Mouse (Mus musculus) midbrain, postnatal 0 days (tissue): ENCODE results near the gene Ankrd55. TPM values are rescaled to one million over a fixed set of nuclear protein-coding genes. Genes with fewer than 3 reads are reported as not detected.
A peak's percentile ranks its signal among the peaks of the same experiment; 100 is the strongest.

Experiments
- ATAC-seq: fragments of 200-750 bp; cut with Nextera tagmentation; 2 replicates; pipeline ENCODE4 v1.8.0; 2017; ENCODE audit warnings: moderate number of reproducible peaks, mild to moderate bottlenecking, moderate TSS enrichment, moderate library complexity; ENCODE audit not compliant: low FRiP score
- DNase-seq: peaks from one replicate; pipeline ENCODE4 v3.0.0-alpha.2; 2015; ENCODE audit warnings: low spot score
- H3K27ac ChIP-seq: fragments of 300-500 bp; sonication (generic); 2 replicates; pipeline ENCODE4 v1.5.1; 2014; ENCODE audit warnings: low read depth, mild to moderate bottlenecking, low read length, mixed read lengths
- H3K27me3 ChIP-seq: fragments of 300-500 bp; sonication (generic); 2 replicates; pipeline ENCODE4 v1.6.1; 2014; ENCODE audit warnings: low read length, control low read depth, mixed read lengths; ENCODE audit not compliant: insufficient read depth
- H3K36me3 ChIP-seq: fragments of 300-500 bp; sonication (generic); 2 replicates; pipeline ENCODE4 v1.6.1; 2014; ENCODE audit warnings: low read length, control low read depth, mixed read lengths; ENCODE audit not compliant: insufficient read depth
- H3K4me1 ChIP-seq: fragments of 300-500 bp; sonication (generic); 2 replicates; pipeline ENCODE4 v1.6.1; 2014; ENCODE audit warnings: mild to moderate bottlenecking, control low read depth, antibody characterized with exemption, low read length, mixed read lengths; ENCODE audit not compliant: insufficient read depth
- H3K4me2 ChIP-seq: fragments of 300-500 bp; sonication (generic); 2 replicates; pipeline ENCODE4 v1.6.1; 2014; ENCODE audit warnings: low read depth, mild to moderate bottlenecking, low read length, mixed read lengths; ENCODE audit not compliant: poor library complexity, severe bottlenecking
- H3K4me3 ChIP-seq: fragments of 300-500 bp; sonication (generic); 2 replicates; pipeline ENCODE4 v1.5.1; 2014; ENCODE audit warnings: low read depth, mild to moderate bottlenecking, low read length, moderate library complexity
- H3K9ac ChIP-seq: fragments of 300-500 bp; sonication (generic); replicated peaks from 2 replicates; pipeline ENCODE4 v1.6.1; 2014; ENCODE audit warnings: mild to moderate bottlenecking, low read length, moderate library complexity, mixed read lengths; ENCODE audit not compliant: poor library complexity, severe bottlenecking
- H3K9me3 ChIP-seq: fragments of 300-500 bp; sonication (generic); 2 replicates; pipeline ENCODE4 v1.6.1; 2016; ENCODE audit warnings: low read length, control low read depth
- CTCF ChIP-seq: IDR thresholded peaks from 2 replicates; pipeline ENCODE4 v1.5.1; 2016; ENCODE audit warnings: antibody characterized with exemption, mild to moderate bottlenecking
- WGBS: fragments of 180-500 bp; shearing (Covaris S2); extraction: QIAGEN DNeasy Blood & Tissue Kit; methylation state at CpG from one replicate; pipeline ENCODE4 v1.1.7; 2014; 5-methylcytosine and 5-hydroxymethylcytosine counted together
- polyA plus RNA-seq: library from polyadenylated mRNA; unstranded; fragments of >200 nt; fragmentation: Nextera tagmentation; extraction: Ambion mirVana; gene quantifications from 2 replicates; pipeline ENCODE4 v1.2.1, GENCODE M21; 2015
- total RNA-seq: library from RNA; depleted of rRNA; stranded (reverse); fragments of >200 nt; gene quantifications from 2 replicates; pipeline ENCODE4 v1.2.3, GENCODE M21; 2014; rRNA removed

Gene Ankrd55
- total RNA-seq (21.2 and 24.4 TPM in 2 replicates), polyA plus RNA-seq (10.2 and 11.7 TPM in 2 replicates)

DNA sequence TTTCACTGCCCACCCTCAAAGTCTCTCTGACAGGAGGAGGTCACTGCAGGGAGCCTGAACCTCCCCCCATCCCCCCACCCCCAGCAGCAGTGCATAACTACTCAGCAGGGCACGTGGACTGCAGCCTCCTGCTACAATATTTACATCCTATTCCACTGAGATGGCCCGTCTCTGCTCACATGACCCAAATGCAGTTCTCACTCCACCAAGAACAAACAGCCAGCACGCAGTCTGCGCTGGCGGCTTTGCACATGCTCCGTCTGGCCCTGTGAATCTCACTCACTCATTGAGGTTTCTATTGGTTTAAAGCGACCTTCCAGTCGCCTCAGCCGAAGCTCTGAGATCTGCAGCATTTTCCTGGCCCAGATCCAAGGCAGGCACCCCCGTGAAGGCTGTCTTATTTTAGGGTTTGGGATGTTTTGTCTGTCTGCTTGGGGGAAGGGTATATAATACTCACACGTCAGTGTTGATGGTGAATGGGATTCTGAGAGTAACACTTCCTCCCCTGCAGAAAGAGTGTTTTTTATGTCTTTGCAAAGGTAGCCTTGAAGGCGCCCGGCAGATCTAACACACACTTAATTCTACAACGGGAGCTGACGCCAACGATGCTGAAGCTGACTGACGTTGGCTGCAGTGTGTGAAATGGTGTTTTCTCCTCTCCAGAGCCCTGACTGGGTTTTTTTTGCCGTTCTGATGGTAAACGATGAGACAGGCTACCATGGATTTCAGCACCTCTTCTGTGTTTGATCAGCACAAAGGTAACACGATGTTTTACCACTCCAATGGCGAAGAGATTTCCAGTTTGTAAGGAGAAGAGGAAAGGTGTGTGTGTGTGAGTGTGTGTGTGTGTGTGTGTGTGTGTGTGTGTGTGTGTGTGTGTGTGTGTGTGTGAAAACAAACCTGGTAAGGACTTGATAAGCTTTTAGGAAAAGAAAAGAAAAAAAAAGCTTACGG, at the start of gene Ankrd55:
Gene Ankrd55 (plus strand): TSS at position 227 of the 954 bp plus-strand sequence.
- 12% methylated on average over 22 of the region's 22 CpGs for WGBS
- Histone ChIP-seq H3K27ac (peak within 1 kb of the TSS; percentile 87), H3K27me3 (no peaks in the 10 kb centered on the region)

DNA sequence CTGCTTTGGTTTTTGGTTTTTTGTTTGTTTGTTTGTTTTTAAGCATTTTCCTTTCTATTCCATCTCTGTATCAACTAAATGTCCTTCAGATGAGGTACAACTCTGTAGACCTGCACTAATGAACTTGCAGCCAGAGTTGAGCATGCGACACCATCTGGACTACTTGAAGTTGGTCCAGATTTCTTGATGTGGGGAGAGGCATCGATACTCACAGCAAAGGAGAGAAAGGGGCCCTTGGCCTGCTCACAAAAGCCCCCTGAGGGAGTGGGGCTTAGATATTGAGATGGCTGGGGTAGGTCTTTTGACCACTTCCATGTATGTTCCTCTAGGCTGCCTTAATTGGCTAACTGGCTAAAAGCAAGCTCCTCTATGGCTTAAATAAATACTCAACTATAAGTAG, 49.0 kb upstream of the Ankrd55 start:
- 92% methylated on average over 2 of the region's 2 CpGs for WGBS
- Histone ChIP-seq H3K4me3 (no peak overlapping the region), H3K9ac (no peak overlapping the region), H3K9me3 (no peaks in the 10 kb centered on the region), H3K36me3 (no peaks in the 10 kb centered on the region), H3K27ac (no peak overlapping the region), H3K4me2 (no peak overlapping the region), H3K27me3 (no peaks in the 10 kb centered on the region), H3K4me1 (no peaks in the 10 kb centered on the region)
- no peak for TF ChIP-seq CTCF
- DNase-seq: no peak
- ATAC-seq: no peak

More for the DNA sequence above, at the start of gene Ankrd55:
- H3K4me1 ChIP-seq: peaks cover 5% of the 10 kb centered on the region; the same call in 1 of the 2 replicates
- no peak for TF ChIP-seq CTCF
- H3K4me2 ChIP-seq: peak within 1 kb of the TSS; percentile 56
- DNase-seq: peak; percentile 93
- peak; percentile 93 for ATAC-seq
- H3K9me3 ChIP-seq: no peaks in the 10 kb centered on the region
- peak within 1 kb of the TSS; percentile 62 for H3K9ac ChIP-seq
- peak within 1 kb of the TSS; percentile 41 for H3K4me3 ChIP-seq
- no peaks in the 10 kb centered on the region for H3K36me3 ChIP-seq

DNA sequence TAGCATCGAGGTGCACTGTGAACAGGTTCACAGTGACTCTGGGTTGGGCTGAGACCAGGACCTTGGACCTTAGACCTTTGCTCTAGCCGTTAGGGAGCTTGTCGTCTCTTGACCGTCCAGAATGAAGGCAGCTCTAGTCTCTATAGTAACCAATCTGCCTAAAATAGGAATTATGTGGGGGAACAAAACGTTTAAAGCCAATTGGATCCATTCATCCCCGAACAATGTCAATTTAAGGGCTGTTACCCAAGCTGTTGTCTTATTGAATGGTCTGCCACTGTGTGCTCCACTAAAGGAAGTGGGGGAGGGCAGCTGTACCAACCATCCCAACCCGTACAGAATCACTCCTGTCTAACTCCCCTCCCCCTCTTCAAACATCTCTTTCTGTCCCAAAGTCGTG, 46.8 kb upstream of the Ankrd55 start:
- no peak for TF ChIP-seq CTCF
- WGBS: 11% methylated on average over 8 of the region's 8 CpGs

DNA sequence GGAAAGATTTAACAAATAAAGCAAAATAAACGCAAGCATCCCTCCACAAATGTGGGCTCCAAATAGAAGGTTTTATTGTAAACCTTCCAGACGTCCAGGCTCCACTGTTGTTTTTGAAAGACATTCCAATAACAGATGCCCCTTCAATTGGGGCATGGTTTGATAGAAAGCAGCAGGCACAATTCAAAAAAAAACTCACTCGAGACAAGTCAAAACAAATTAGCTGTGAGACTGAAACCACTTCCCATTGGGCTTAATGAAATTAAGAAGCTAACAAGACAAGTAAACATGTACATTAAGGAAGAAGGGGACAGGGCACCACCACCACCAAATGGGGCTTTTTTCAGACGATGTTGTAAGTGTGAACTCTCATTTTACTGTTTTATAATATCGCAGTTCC, 43.1 kb upstream of the Ankrd55 start:
- no peak overlapping the region for H3K9ac ChIP-seq
- H3K4me2 ChIP-seq: no peak overlapping the region
- no peaks in the 10 kb centered on the region for H3K36me3 ChIP-seq
- TF ChIP-seq CTCF: no peak
- ATAC-seq (no peak), DNase-seq (no peak)
- peaks cover 3% of the 10 kb centered on the region; the same call in 1 of the 2 replicates for H3K9me3 ChIP-seq
- H3K27ac ChIP-seq: no peak overlapping the region
- no peaks in the 10 kb centered on the region for H3K4me1 ChIP-seq
- 77% methylated on average over 5 of the region's 5 CpGs for WGBS
- H3K4me3 ChIP-seq: no peak overlapping the region
- H3K27me3 ChIP-seq: no peaks in the 10 kb centered on the region

More for the DNA sequence above, 46.8 kb upstream of the Ankrd55 start:
- Histone ChIP-seq H3K27ac (no peak overlapping the region), H3K4me3 (no peak overlapping the region), H3K27me3 (no peaks in the 10 kb centered on the region), H3K4me1 (no peaks in the 10 kb centered on the region), H3K9ac (no peak overlapping the region), H3K9me3 (no peaks in the 10 kb centered on the region), H3K36me3 (no peaks in the 10 kb centered on the region), H3K4me2 (no peak overlapping the region)
- no peak for ATAC-seq
- DNase-seq: no peak

DNA sequence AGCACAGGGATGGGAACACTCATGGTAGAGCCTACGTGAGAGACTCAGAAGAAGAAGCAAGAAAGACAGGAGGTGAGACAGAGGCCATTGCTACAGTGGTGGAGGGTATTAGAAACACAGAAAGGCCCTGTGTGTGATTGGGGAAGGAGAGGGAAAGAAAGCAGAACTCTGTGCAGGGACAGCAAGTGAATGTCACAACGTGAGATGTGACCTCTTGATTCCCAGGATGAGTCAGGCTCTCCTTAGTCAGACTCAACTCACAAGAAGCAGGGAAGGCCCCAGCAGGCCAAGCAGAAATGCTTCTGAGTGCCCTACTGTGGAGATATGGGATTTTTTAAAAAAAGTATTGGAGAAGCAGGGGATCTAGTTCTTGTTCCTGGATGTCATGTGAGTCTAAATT, 36.8 kb upstream of the Ankrd55 start:
- no peak for DNase-seq

DNA sequence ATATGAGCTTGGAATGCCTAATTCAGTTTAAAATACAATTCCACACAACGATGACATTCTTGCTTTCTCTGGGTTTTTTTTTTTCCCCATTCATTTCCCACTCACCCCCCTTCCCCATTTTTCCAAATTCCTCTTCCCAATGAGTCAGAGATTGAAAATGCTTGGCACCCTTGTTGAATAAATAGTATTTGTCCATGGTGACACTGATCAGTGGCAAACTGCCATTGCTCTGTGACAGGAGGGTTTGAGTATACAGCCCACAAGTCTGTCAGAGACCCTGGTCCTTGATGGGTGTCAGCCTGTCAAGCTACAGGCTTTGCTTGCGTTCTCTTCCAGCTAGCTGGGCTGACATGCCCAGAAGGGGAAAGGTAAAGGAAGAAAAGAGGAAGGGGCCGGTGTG, 36.2 kb upstream of the Ankrd55 start:
- Histone ChIP-seq H3K4me1 (no peaks in the 10 kb centered on the region), H3K9ac (no peak overlapping the region), H3K27me3 (no peaks in the 10 kb centered on the region), H3K4me2 (no peak overlapping the region), H3K27ac (no peak overlapping the region), H3K9me3 (peaks cover under 1% of the 10 kb centered on the region; the same call in 1 of the 2 replicates), H3K4me3 (no peak overlapping the region), H3K36me3 (no peaks in the 10 kb centered on the region)
- ATAC-seq (no peak), DNase-seq (no peak)
- TF ChIP-seq CTCF: no peak
- WGBS: 77% methylated on average over 3 of the region's 3 CpGs

More for the DNA sequence above, 36.8 kb upstream of the Ankrd55 start:
- Histone ChIP-seq H3K27ac (no peak overlapping the region), H3K9ac (no peak overlapping the region), H3K9me3 (peaks cover 3% of the 10 kb centered on the region; the same call in 1 of the 2 replicates), H3K4me2 (no peak overlapping the region), H3K27me3 (no peaks in the 10 kb centered on the region), H3K4me1 (no peaks in the 10 kb centered on the region), H3K4me3 (no peak overlapping the region), H3K36me3 (no peaks in the 10 kb centered on the region)
- ATAC-seq: no peak
- WGBS: 75% methylated on average over 2 of the region's 2 CpGs
- no peak for TF ChIP-seq CTCF
